Mouse (Mus musculus): ENCODE data around the gene Scel. TPM values are rescaled to one million over a fixed set of nuclear protein-coding genes. Genes with fewer than 3 reads are reported as not detected.

Scel gene
- total RNA-seq, 2 experiments from 2014 or later = 0.17 TPM

- no peak for DNase-seq
- intact Hi-C loops (cut with DNase I) = no loop called here
These were observed 43.5 kb downstream of the Scel start for GRCm38 (mm10) chr14:103556609-103557008.

DNA sequence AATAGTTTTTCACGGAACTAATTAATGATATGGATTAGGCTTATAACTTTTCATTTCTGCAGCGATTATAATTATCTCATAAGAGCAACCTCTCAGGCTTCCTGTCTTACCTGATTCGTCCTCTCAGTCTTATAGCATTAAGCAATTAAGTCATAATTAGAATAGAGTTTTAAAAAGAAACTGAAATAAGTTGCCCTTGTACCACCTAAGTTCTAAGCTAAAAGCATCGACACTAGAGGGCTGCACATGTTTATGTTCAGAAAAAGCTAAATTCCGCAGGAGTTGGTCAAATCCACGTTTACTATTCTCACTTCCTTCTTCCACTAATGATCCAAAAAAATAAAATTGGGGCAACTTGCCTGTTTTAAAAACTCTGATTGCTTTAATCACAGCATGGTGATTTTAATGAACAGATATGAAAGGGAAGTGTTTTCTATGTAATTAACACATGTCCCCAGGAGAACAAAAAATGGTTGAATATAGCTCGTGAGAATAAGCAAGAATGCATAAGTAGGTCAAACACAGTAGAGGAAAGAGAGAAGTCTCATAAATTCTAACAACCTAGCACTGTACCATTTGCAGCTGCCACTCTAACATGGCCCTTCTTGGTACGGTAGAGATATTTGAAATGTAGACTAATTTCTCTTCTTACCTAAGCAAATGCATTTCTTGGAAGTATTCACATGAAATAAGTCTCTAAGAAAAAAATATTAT, 48.4 kb downstream of the Scel start:
- DNase-seq = no peak
- intact Hi-C loops (cut with DNase I) = no loop called here

DNA sequence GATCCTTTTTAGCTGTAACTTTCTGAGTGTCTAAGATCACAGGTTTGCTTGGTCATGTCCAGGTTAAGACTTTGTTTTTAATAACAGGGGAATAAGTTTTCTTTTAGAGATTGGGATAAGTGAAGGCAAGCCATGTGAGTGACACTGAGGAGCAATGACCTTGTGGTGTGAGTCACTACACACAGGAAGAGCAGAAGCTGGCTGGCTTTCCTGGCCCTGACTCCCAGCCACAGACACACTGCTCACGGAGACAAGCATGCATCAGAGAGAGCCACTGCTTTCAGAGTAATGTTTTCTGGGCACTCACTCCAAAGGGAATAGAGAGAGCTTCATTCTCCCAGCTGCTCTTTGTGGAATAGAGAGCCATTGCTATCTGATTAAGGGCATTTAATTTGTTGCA, 54.8 kb downstream of the Scel start:
- intact Hi-C loops (cut with DNase I) = no loop called here

DNA sequence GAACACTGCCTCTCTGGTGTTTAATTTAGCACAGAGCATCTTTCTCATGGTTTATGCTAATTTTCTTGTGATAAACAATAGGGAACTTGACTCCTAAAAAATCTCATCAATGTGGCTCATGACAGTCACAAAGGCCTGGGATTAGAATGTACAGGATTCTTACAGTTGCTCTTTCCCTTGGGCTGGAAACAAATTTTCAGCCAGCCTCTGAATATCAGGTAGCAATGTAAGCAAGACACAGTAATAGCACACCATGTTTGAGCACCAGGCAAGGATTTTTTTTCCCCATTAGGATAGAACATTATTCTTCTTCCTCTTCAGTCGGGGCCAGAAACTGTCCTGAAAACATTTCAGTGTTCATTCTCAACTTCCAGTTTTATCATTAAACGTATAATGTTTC, 55.3 kb downstream of the Scel start:
- intact Hi-C loops (cut with DNase I) = no loop called here
- DNase-seq = no peak

More for the DNA sequence above, 54.8 kb downstream of the Scel start:
- DNase-seq = no peak

- DNase-seq = no peak
- intact Hi-C loops (cut with DNase I) = no loop called here
These were observed 58.6 kb downstream of the Scel start for GRCm38 (mm10) chr14:103571598-103572320.

- intact Hi-C loops (cut with DNase I) = no loop called here
- no peak for DNase-seq
These were observed 62.7 kb downstream of the Scel start for GRCm38 (mm10) chr14:103575854-103576253.

DNA sequence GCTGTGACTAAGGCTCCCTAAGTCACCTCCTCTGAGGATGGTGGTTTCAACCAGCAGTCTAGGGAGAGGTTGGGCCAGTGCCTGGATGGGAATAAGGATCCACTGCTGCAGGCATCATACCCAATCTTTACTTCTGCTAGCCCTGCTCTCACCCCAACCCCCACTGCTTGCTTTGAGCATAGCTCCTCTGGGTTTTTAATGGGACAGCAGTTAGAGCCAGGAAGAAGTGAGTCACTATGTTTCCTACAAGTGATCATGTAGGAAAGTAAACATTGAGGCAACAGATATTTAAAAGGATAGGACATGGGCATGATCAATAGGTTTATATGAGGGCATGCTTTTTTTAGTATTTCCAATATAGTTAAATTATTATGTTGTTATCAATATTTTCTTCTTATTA, 63.9 kb downstream of the Scel start:
- intact Hi-C loops (cut with DNase I) = no loop called here
- DNase-seq = no peak

DNA sequence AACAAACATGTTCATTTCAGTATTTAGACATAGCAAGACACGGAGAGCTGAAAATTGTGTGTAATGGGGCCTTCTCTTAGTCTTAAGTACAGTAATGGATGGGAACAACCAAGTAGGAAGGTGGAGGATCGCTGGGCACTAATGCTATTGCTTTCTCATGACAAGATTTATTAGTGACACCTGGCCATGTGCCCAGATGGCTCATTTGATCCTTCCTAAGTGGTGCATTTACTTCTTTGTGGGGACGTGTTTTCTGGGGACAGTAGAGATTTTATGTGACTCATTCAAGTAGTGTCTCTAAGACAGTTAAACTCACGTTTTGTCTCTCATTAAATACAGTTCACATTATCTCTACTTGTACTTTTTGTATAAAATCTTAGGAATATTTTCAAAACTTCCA, 73.5 kb downstream of the Scel start:
- DNase-seq = no peak
- intact Hi-C loops (cut with DNase I) = no loop called here

- intact Hi-C loops (cut with DNase I) = no loop called here
- no peak for DNase-seq
These were observed 74.2 kb downstream of the Scel start for GRCm38 (mm10) chr14:103587208-103587900.

- peak; percentile 8 to 18 for DNase-seq
These were observed 76.7 kb downstream of the Scel start for GRCm38 (mm10) chr14:103589819-103590218.

DNA sequence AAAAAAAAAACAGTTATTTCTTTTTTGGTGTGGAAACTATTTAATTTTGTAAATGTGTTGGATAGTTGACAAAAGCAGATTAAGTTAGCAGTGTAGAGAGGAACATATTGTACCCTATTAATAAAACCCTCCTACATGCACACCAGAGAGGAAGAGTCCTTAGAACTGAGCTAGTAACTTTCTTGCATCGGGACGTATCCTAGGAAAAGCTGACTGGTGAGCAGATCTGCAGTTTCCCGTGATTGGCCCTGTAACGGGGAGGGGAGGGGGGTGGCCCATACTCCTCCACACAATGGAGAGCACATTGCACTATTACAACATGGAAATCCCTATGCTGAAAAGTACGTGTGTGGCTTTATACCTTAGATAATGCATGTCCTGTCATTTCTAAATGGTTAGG, 82.7 kb downstream of the Scel start:
- no peak for DNase-seq
- intact Hi-C loops (cut with DNase I) = no loop called here

More at GRCm38 (mm10) chr14:103589819-103590218, 76.7 kb downstream of the Scel start:
- intact Hi-C loops (cut with DNase I) = no loop called here

DNA sequence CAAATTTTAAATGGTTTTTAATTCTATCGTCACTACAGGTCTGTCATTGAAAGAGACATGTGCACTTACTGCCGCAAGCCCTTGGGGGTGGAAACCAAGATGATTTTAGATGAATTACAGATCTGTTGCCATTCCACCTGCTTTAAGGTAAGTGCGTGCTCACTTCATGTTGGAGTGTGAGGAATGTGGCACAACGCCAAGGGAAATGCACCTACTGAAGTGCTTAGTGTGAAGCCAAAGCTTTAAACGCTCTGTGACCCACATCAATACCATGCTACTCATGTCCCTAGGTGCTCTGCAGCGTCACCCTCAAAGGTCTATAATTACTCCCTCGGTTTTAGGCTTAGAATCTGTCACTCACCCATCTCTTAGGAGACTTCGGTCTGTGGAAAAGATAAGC, 94.9 kb downstream of the Scel start:
- intact Hi-C loops (cut with DNase I) = no loop called here
- no peak for DNase-seq

- DNase-seq = no peak
- intact Hi-C loops (cut with DNase I) = no loop called here
These were observed 100.6 kb downstream of the Scel start for GRCm38 (mm10) chr14:103613573-103614271.

- intact Hi-C loops (cut with DNase I) = no loop called here
- DNase-seq = no peak
These were observed 101.1 kb downstream of the Scel start for GRCm38 (mm10) chr14:103614272-103614587.

DNA sequence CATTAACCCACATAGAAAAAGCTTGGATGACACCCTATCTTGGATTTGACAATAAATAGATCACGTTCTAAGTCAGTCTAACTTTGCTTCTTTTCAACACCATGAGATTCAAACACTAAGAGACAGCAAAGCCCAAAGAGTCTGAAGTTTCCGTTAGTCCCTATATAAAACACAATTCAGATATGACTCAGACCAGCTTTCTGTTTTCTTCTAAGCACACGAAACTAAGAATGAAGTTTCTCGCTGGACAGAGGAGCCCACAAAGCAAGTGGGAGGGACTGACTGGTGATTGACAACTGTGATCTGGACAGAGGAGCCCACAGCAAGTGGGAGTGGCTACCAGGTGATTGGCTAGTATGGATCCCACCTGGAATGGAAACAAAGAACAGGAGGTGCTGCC, 106.6 kb downstream of the Scel start:
- intact Hi-C loops (cut with DNase I) = no loop called here
- DNase-seq = no peak

DNA sequence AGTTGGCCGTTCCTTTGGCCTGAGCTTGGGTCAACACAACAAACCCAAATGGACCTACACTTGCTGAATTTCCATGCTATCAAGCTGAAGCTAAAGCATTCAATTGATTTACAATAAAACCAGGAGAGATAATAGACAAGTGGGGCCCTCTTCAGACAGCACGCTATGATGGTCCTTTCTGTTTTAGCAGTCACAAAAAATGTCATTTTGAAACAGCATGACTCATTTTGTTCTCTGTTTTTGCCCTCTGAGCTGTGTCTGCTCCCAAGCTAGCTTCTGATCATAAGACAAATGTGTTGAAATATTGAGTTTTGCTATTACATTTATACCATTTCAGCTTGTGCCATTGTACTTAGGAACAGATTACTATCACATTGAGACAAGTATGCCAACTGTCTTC, 108.1 kb downstream of the Scel start:
- intact Hi-C loops (cut with DNase I) = no loop called here
- DNase-seq = no peak

- intact Hi-C loops (cut with DNase I) = no loop called here
- DNase-seq = no peak
These were observed 113.0 kb downstream of the Scel start for GRCm38 (mm10) chr14:103626100-103626499.

DNA sequence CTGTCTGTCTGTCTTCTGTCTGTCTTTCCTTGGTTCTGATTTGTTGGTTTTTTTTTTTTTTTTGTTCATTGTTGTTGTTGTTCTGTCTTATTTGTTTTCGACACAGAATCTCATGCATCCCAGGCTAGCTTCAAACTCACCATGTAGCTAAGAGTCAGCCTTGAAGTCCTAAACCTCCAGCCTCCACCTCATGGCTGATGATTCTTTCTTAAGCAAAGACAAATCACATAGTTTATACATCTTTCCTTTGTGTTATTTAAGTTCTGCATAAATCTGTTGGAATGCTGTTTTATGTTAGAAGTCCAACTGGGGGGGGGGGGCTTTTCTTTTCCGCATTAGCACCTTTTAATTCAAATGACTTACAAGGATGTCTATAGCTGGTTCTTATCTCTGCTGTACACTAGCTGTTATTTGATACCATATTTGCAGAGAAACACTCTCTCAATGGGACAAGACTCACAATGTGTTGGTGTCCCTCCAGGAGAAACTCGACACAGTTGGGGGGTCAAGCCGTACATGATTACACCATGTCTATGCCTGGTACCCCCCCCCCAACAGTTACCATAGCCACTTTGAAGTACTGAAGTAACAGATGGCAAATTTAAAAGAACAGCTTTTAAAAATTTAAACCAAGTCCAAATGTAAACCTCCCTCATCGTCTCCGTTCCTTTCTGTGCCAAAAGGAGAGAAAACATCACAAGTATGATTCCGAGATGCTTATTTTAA, 116.7 kb downstream of the Scel start:
- intact Hi-C loops (cut with DNase I) = no loop called here
- no peak for DNase-seq

GRCm38 (mm10) chr14:103630545-103630944, 117.4 kb downstream of the Scel start:
- no peak for DNase-seq
- intact Hi-C loops (cut with DNase I) = no loop called here

- DNase-seq = no peak
- intact Hi-C loops (cut with DNase I) = no loop called here
These were observed 130.8 kb downstream of the Scel start for GRCm38 (mm10) chr14:103643933-103644332.

DNA sequence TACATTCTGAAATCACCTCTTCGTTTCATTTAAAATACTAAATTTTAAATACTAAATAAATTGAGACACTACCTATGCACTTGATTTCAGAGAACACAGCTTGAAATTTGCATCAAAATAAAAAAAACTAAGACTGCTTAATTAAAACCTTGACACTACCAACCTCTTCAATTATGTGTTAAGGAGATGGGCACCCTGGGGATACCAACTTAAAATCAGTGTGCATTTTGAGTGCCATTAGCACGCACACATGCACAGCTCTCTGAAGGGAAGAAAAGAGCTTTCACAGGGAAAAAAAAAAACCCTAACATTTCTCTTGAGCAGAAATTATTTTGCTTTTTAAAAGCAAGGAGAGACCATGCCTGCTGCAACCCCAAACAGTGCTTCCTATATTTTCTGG, 134.8 kb downstream of the Scel start:
- intact Hi-C loops (cut with DNase I) = no loop called here

More for the DNA sequence above, 134.8 kb downstream of the Scel start:
- no peak for DNase-seq

All from heart, postnatal 10 days (tissue).